Mouse (Mus musculus): ENCODE results near the gene Wars. TPM values are rescaled to one million over a fixed set of nuclear protein-coding genes. Genes with fewer than 3 reads are reported as not detected.
A peak's percentile ranks its signal among the peaks of the same experiment; 100 is the strongest.

Wars gene
- polyA plus RNA-seq, 1 experiment from 2014 or later: 102 TPM

- no peaks in the 10 kb centered on the region for H3K9me3 ChIP-seq (replicated peaks)
- peaks cover 57% of the 10 kb centered on the region for H3K4me1 ChIP-seq
- peak overlapping the region; percentile 13; the same call in 1 of the 2 replicates for H3K4me2 ChIP-seq
- no peaks in the 10 kb centered on the region for H3K27me3 ChIP-seq (replicated peaks)
- no peak overlapping the region for H3K9ac ChIP-seq (replicated peaks)
- 33% methylated on average over 12 of the region's 12 CpGs for WGBS
- H3K27ac ChIP-seq (replicated peaks): peak overlapping the region; percentile 60
- H3K4me3 ChIP-seq (replicated peaks): no peak overlapping the region
- no peak for ATAC-seq (ENCODE audit: low FRiP score)
- no peaks in the 10 kb centered on the region for H3K36me3 ChIP-seq
Observed at GRCm38 (mm10) chr12:108906398-108906797, 12.4 kb upstream of the Wars start.

GRCm38 (mm10) chr12:108905620-108906302 is 11.8 kb upstream of the Wars start:
- Histone ChIP-seq H3K27me3 (replicated peaks) (no peaks in the 10 kb centered on the region), H3K4me2 (no peak overlapping the region), H3K27ac (replicated peaks) (no peak overlapping the region; the same call in 1 of the 2 replicates), H3K36me3 (no peaks in the 10 kb centered on the region), H3K4me3 (replicated peaks) (no peak overlapping the region), H3K4me1 (peaks cover 57% of the 10 kb centered on the region), H3K9me3 (replicated peaks) (no peaks in the 10 kb centered on the region), H3K9ac (replicated peaks) (no peak overlapping the region)
- ATAC-seq (ENCODE audit: low FRiP score): no peak
- WGBS: 21% methylated on average over 14 of the region's 14 CpGs

DNA sequence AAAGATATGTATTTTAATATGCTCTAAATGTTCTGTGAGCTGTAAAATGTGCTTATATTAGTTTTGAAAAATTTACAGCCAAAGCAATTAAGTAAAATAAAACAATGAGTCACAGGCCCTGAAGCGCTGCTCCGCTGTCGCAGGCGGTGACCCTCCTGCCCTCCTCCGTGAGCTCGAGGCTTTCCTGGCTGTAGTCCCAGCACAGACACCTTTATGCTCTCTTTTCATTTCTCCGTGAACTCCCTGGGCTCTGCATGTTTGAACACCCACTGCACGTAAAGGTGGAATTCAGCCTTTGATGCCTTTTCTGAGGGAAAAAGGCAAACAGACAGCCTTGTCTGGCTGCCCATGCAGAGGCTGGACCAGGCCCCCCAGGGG is 10.3 kb upstream of the Wars start:
- peak overlapping the region; percentile 51 for H3K27ac ChIP-seq (replicated peaks)
- H3K9me3 ChIP-seq (replicated peaks): no peaks in the 10 kb centered on the region
- H3K27me3 ChIP-seq (replicated peaks): no peaks in the 10 kb centered on the region
- WGBS: 18% methylated on average over 8 of the region's 8 CpGs
- 0 out of 2 replicates have a peak overlapping the region, but pooled peaks have one; percentile 20 for H3K9ac ChIP-seq (replicated peaks)
- ATAC-seq (ENCODE audit: low FRiP score): no peak
- H3K4me1 ChIP-seq: peaks cover 49% of the 10 kb centered on the region
- H3K4me2 ChIP-seq: no peak overlapping the region
- H3K4me3 ChIP-seq (replicated peaks): no peak overlapping the region
- H3K36me3 ChIP-seq: no peaks in the 10 kb centered on the region

DNA sequence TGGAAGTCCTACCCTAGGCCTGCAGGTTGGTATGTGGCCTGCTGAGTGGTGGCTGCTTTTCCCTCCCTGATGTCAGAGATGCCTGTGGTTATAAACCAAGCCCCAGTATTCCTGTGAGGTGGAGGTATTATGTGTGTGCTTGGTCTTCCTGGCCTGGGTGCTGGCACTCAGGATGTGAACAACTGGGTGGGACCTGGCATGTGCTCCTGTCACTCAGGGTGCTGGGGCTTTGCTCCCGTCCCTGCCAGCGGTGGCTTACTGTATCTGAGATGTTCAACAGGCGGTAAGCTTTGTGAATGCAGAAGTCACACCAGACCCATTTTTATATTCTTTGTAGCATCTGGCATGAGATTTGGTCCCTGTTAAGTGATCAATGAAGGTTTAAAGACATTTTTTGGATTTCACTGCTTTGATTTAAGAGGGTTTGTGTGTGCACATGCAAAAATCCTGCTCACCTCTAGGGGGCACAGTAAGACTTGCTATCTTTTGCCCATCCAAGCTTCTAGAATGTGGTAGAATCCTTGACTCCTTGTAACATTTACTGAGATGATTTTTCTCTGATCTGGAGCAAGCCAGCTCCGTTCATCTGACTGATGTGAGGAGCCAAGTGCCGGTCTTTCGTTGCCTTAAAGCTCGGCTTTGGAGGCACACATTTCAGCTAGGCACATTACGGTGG is 9.8 kb upstream of the Wars start:
- ATAC-seq (ENCODE audit: low FRiP score): peak; percentile 59; the same call in 1 of the 2 replicates
- no peaks in the 10 kb centered on the region for H3K36me3 ChIP-seq
- H3K9me3 ChIP-seq (replicated peaks): no peaks in the 10 kb centered on the region
- peak overlapping the region; percentile 51 for H3K27ac ChIP-seq (replicated peaks)
- peaks cover 45% of the 10 kb centered on the region for H3K4me1 ChIP-seq
- H3K4me3 ChIP-seq (replicated peaks): no peak overlapping the region
- H3K4me2 ChIP-seq: no peak overlapping the region
- 56% methylated on average over 8 of the region's 8 CpGs for WGBS
- 0 out of 2 replicates have a peak overlapping the region, but pooled peaks have one; percentile 20 for H3K9ac ChIP-seq (replicated peaks)
- no peaks in the 10 kb centered on the region for H3K27me3 ChIP-seq (replicated peaks)

- Histone ChIP-seq H3K4me2 (no peak overlapping the region), H3K36me3 (no peaks in the 10 kb centered on the region), H3K9ac (replicated peaks) (no peak overlapping the region), H3K4me3 (replicated peaks) (no peak overlapping the region), H3K27ac (replicated peaks) (no peak overlapping the region), H3K4me1 (peaks cover 37% of the 10 kb centered on the region), H3K9me3 (replicated peaks) (no peaks in the 10 kb centered on the region), H3K27me3 (replicated peaks) (no peaks in the 10 kb centered on the region)
- ATAC-seq (ENCODE audit: low FRiP score): 0 out of 2 replicates have a peak, but pooled peaks have one; percentile 39
- 18% methylated on average over 8 of the region's 8 CpGs for WGBS
Observed at GRCm38 (mm10) chr12:108902940-108903339, 9.0 kb upstream of the Wars start.

DNA sequence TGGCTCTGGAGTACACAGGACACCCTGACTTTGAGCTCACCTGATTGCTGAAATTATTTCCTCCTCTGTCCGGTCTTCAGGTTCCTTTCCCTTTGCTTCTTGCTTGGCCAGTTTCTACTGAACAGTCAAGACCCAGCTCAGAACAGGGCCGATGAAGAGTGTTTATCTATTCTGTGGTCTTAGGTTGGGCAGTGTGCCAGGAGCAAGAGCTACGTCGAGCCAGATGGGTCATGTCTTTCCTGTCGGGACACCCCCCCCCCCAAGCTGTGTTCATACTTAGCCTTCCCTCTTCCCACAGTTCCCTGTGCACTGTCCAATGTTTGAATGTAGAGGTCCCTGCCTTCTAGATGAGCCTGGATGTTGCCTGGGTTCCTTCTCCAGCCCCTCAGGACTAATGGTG is 7.4 kb upstream of the Wars start:
- no peak overlapping the region for H3K4me2 ChIP-seq
- no peaks in the 10 kb centered on the region for H3K9me3 ChIP-seq (replicated peaks)
- no peak overlapping the region for H3K4me3 ChIP-seq (replicated peaks)
- H3K27me3 ChIP-seq (replicated peaks): no peaks in the 10 kb centered on the region
- 61% methylated on average over 5 of the region's 5 CpGs for WGBS
- peaks cover 25% of the 10 kb centered on the region for H3K4me1 ChIP-seq
- ATAC-seq (ENCODE audit: low FRiP score): no peak
- no peak overlapping the region for H3K9ac ChIP-seq (replicated peaks)
- no peaks in the 10 kb centered on the region for H3K36me3 ChIP-seq
- H3K27ac ChIP-seq (replicated peaks): no peak overlapping the region

DNA sequence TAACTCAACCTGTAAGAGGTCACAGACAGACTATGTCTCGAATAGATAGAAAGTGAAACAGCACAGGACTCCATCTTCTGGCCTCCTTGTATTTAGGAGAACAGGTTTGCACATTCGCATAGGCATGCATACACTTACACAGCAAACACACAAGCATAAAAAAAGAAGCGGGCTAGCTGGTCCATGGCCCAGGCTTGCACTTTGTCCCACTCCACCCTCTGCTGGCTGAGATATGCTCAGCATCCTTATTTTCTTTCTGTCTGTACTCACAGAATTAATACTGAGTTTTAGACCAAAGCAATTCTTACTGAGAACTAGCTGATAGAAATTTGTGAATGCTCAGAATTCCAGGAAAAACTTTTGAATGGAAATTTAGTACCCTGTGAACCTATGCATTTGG is 2.0 kb upstream of the Wars start:
- Histone ChIP-seq H3K9me3 (replicated peaks) (no peaks in the 10 kb centered on the region), H3K27me3 (replicated peaks) (no peaks in the 10 kb centered on the region), H3K36me3 (no peaks in the 10 kb centered on the region), H3K4me2 (no peak overlapping the region), H3K27ac (replicated peaks) (no peak overlapping the region), H3K4me1 (peaks cover 26% of the 10 kb centered on the region), H3K9ac (replicated peaks) (no peak overlapping the region), H3K4me3 (replicated peaks) (no peak overlapping the region)
- WGBS: 72% methylated on average over 3 of the region's 3 CpGs
- no peak for ATAC-seq (ENCODE audit: low FRiP score)

DNA sequence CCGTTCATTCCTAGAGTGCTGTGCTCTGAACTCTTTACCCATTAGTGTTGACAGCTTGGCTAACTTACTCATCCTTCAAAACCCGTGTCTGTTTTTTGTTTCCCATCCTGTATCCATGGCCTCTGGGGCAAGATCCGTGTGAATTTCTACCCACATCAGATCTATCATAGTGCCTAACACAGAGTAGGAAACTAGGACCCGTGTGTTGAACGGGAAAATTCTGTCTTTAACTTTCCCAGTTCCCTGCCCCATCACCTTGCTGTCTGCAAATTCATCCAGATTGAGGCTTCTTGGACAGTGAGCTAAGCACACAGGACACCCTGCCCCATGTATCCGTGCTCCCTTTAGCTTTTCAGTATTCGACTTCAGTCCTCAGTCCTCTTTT is 450 bp upstream of the Wars start:
- no peaks in the 10 kb centered on the region for H3K9me3 ChIP-seq (replicated peaks)
- H3K27ac ChIP-seq (replicated peaks): peak overlapping the region; percentile 78
- no peaks in the 10 kb centered on the region for H3K27me3 ChIP-seq (replicated peaks)
- WGBS: 0% methylated on average over 7 of the region's 7 CpGs
- peak overlapping the region; percentile 90 for H3K4me3 ChIP-seq (replicated peaks)
- peaks cover 12% of the 10 kb centered on the region for H3K36me3 ChIP-seq
- H3K4me1 ChIP-seq: peaks cover 26% of the 10 kb centered on the region
- peak overlapping the region; percentile 72 for H3K9ac ChIP-seq (replicated peaks)
- peak overlapping the region; percentile 93 for H3K4me2 ChIP-seq
- peak; percentile 39 for ATAC-seq (ENCODE audit: low FRiP score)

GRCm38 (mm10) chr12:108892989-108893714 is 822 bp downstream of the Wars start, which contains the start of gene Wdr25:
TSS of gene Wdr25 (plus strand) at chr12:108893631.
- ATAC-seq (ENCODE audit: low FRiP score): no peak
- H3K27ac ChIP-seq (replicated peaks): peak within 1 kb of the TSS; percentile 78

GRCm38 (mm10) chr12:108888632-108889031 is 5.3 kb downstream of the Wars start:
- H3K4me2 ChIP-seq: no peak overlapping the region
- peaks cover 62% of the 10 kb centered on the region for H3K36me3 ChIP-seq
- 71% methylated on average over 4 of the region's 4 CpGs for WGBS
- no peak overlapping the region for H3K27ac ChIP-seq (replicated peaks)
- H3K4me3 ChIP-seq (replicated peaks): no peak overlapping the region
- H3K9ac ChIP-seq (replicated peaks): no peak overlapping the region
- H3K9me3 ChIP-seq (replicated peaks): no peaks in the 10 kb centered on the region
- no peak for ATAC-seq (ENCODE audit: low FRiP score)
- H3K4me1 ChIP-seq: peaks cover 16% of the 10 kb centered on the region
- no peaks in the 10 kb centered on the region for H3K27me3 ChIP-seq (replicated peaks)

More at GRCm38 (mm10) chr12:108892989-108893714, 822 bp downstream of the Wars start, which contains the start of gene Wdr25:
- peak within 1 kb of the TSS; percentile 90 for H3K4me3 ChIP-seq (replicated peaks)
- no peaks in the 10 kb centered on the region for H3K9me3 ChIP-seq (replicated peaks)
- H3K36me3 ChIP-seq: peaks cover 22% of the 10 kb centered on the region
- WGBS: 17% methylated on average over 12 of the region's 12 CpGs
- H3K27me3 ChIP-seq (replicated peaks): no peaks in the 10 kb centered on the region
- peak within 1 kb of the TSS; percentile 93 for H3K4me2 ChIP-seq
- H3K9ac ChIP-seq (replicated peaks): peak within 1 kb of the TSS; percentile 81
- H3K4me1 ChIP-seq: peaks cover 26% of the 10 kb centered on the region

- Histone ChIP-seq H3K36me3 (peaks cover 78% of the 10 kb centered on the region), H3K9ac (replicated peaks) (no peak overlapping the region), H3K27ac (replicated peaks) (no peak overlapping the region), H3K4me3 (replicated peaks) (no peak overlapping the region), H3K9me3 (replicated peaks) (no peaks in the 10 kb centered on the region), H3K4me2 (no peak overlapping the region), H3K4me1 (peaks cover under 1% of the 10 kb centered on the region; the same call in 1 of the 2 replicates), H3K27me3 (replicated peaks) (no peaks in the 10 kb centered on the region)
- WGBS: 88% methylated on average over 4 of the region's 4 CpGs
- no peak for ATAC-seq (ENCODE audit: low FRiP score)
Observed at GRCm38 (mm10) chr12:108887077-108887476, 6.9 kb downstream of the Wars start.

Data from neural tube, embryonic 15.5 days (tissue).